Mouse (Mus musculus) liver (tissue): ENCODE results near the gene Eif2s3y.

Source experiments
- DNase-seq: peaks from one replicate; pipeline ENCODE4 v3.0.0-alpha.2; 2020; ENCODE audit warnings: mixed read lengths

The Eif2s3y gene

DNA sequence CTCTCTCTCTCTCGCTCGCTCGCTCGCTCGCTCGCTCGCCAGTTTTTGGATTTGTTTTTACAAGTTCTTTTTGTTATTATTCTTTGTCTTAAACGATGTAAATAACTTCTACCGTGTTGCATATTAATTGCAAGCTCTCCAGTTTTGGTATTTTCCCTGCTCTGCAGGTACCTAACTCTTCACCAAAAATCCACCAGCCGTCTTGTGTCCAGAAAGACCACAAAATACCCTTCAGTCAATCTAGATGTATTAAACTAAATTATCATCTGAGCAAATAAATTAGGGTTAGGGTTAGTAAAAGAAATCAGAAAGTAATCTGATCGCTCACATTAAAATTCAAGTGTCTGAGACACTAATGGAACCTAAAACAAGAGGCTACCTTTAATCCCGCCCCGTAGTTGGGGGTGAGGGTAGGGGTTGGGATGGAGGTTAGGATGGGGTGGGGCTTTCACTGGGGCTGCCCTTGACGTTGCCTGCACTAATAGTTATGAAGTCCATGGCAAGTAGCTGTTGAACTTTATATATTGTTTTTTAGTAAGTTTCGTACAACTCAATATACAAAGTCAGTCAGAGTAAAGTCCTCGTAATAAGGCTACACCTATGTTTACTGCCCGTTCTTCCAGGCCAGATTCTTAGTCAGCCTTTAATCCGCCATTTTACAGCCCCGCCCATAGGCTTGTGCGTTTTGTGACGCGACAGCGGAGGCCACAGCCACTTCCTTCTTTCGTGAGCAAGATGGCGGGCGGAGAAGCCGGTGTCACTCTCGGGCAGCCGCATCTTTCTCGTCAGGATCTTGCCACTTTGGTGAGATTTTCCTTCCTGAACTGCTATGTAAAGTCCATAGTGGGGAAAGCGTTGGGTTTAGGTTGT lies at the start of gene Eif2s3y:
Gene Eif2s3y, plus strand, starts transcription at position 662 of the 870 bp plus-strand sequence.
- peak; percentile 47 for DNase-seq
